Mouse (Mus musculus) B cell, adult 2 months (primary cell): ENCODE measurements around the gene Adam23.

Experiments
- DNase-seq, 2 experiments: peaks; one replicate each; pipeline ENCODE4 v3.0.0; 2022

The Adam23 gene

GRCm38 (mm10) chr1:63484646-63485045, 39.0 kb downstream of the Adam23 start:
- no peak for DNase-seq

- no peak for DNase-seq
Measured at GRCm38 (mm10) chr1:63486646-63487045, 41.0 kb downstream of the Adam23 start.

- no peak for DNase-seq
Measured at GRCm38 (mm10) chr1:63491001-63491400, 45.3 kb downstream of the Adam23 start.

GRCm38 (mm10) chr1:63493325-63493724, 47.6 kb downstream of the Adam23 start:
- DNase-seq, result no peak

GRCm38 (mm10) chr1:63507386-63507785, 61.7 kb downstream of the Adam23 start:
- no peak for DNase-seq

GRCm38 (mm10) chr1:63508801-63509200, 63.1 kb downstream of the Adam23 start:
- DNase-seq, result no peak

GRCm38 (mm10) chr1:63511416-63511815, 65.7 kb downstream of the Adam23 start:
- DNase-seq, result no peak

GRCm38 (mm10) chr1:63517800-63518199, 72.1 kb downstream of the Adam23 start:
- no peak for DNase-seq

- DNase-seq, result no peak
Measured at GRCm38 (mm10) chr1:63518814-63519213, 73.1 kb downstream of the Adam23 start.

GRCm38 (mm10) chr1:63529901-63530300, 84.2 kb downstream of the Adam23 start:
- DNase-seq, result no peak

GRCm38 (mm10) chr1:63534271-63534827, 88.7 kb downstream of the Adam23 start:
- DNase-seq, result no peak

- DNase-seq, result no peak
Measured at GRCm38 (mm10) chr1:63539884-63540613, 94.4 kb downstream of the Adam23 start.

GRCm38 (mm10) chr1:63544122-63544521, 98.4 kb downstream of the Adam23 start:
- no peak for DNase-seq

- no peak for DNase-seq
Measured at GRCm38 (mm10) chr1:63553039-63553438, 107.3 kb downstream of the Adam23 start.

- no peak for DNase-seq
Measured at GRCm38 (mm10) chr1:63561772-63562520, 116.3 kb downstream of the Adam23 start.

GRCm38 (mm10) chr1:63563928-63564327, 118.2 kb downstream of the Adam23 start:
- no peak for DNase-seq

- DNase-seq, result no peak
Measured at GRCm38 (mm10) chr1:63566501-63566900, 120.8 kb downstream of the Adam23 start.

- DNase-seq, result no peak
Measured at GRCm38 (mm10) chr1:63567031-63567430, 121.3 kb downstream of the Adam23 start.

- DNase-seq, result no peak
Measured at GRCm38 (mm10) chr1:63572229-63572628, 126.5 kb downstream of the Adam23 start.

- no peak for DNase-seq
Measured at GRCm38 (mm10) chr1:63573432-63573831, 127.7 kb downstream of the Adam23 start.

GRCm38 (mm10) chr1:63573864-63574611, 128.3 kb downstream of the Adam23 start:
- DNase-seq, result no peak

GRCm38 (mm10) chr1:63576803-63577202, 131.1 kb downstream of the Adam23 start:
- DNase-seq, result no peak

- DNase-seq, result no peak
Measured at GRCm38 (mm10) chr1:63579153-63579552, 133.5 kb downstream of the Adam23 start.
